Mouse (Mus musculus) E14TG2a.4 (cell line): Measurements from ENCODE around the gene Rapgef1.

ENCODE experiments used
- CTCF ChIP-seq: conservative IDR thresholded peaks from 2 replicates; pipeline ENCODE4 v1.5.1; 2014; ENCODE audit warnings: low read length
- NANOG ChIP-seq: IDR thresholded peaks from 2 replicates; pipeline ENCODE4 v1.6.1; 2014; ENCODE audit warnings: borderline replicate concordance, low read length, mixed read lengths
- POU5F1 ChIP-seq: IDR thresholded peaks from 2 replicates; pipeline ENCODE4 v1.6.1; 2014; ENCODE audit warnings: low read length, borderline replicate concordance

GRCm38 (mm10) chr2:29784290-29784689 is 164.8 kb downstream of the Rapgef1 start:
- TF ChIP-seq CTCF (no peak), NANOG (no peak), POU5F1 (no peak)
